Mouse (Mus musculus) hindbrain, embryonic 12.5 days (tissue): ENCODE results near the gene Cd5. TPM values are rescaled to one million over a fixed set of nuclear protein-coding genes. Genes with fewer than 3 reads are reported as not detected.

Experiments
- ATAC-seq: fragments of 200-750 bp; cut with Nextera tagmentation; 2 replicates; pipeline ENCODE4 v1.8.0; 2017; ENCODE audit warnings: moderate TSS enrichment; ENCODE audit not compliant: low FRiP score
- H3K27ac ChIP-seq: fragments of 300-500 bp; sonication (generic); 2 replicates; pipeline ENCODE4 v1.5.1; 2016; ENCODE audit warnings: mild to moderate bottlenecking
- H3K27me3 ChIP-seq: fragments of 300-500 bp; sonication (generic); 2 replicates; pipeline ENCODE4 v1.6.1; 2016; ENCODE audit warnings: mild to moderate bottlenecking
- H3K36me3 ChIP-seq: fragments of 300-500 bp; sonication (generic); 2 replicates; pipeline ENCODE4 v1.6.1; 2016; ENCODE audit warnings: mild to moderate bottlenecking
- H3K4me1 ChIP-seq: fragments of 300-500 bp; sonication (generic); 2 replicates; pipeline ENCODE4 v1.6.1; 2016
- H3K4me2 ChIP-seq: fragments of 300-500 bp; sonication (generic); replicated peaks from 2 replicates; pipeline ENCODE4 v1.6.1; 2016; ENCODE audit warnings: mild to moderate bottlenecking
- H3K4me3 ChIP-seq: fragments of 300-500 bp; sonication (generic); 2 replicates; pipeline ENCODE4 v1.5.1; 2016; ENCODE audit warnings: mild to moderate bottlenecking
- H3K9ac ChIP-seq: fragments of 300-500 bp; sonication (generic); 2 replicates; pipeline ENCODE4 v1.6.1; 2016; ENCODE audit warnings: mild to moderate bottlenecking, moderate library complexity
- H3K9me3 ChIP-seq: fragments of 300-500 bp; sonication (generic); replicated peaks from 2 replicates; pipeline ENCODE4 v1.6.1; 2016; ENCODE audit warnings: mild to moderate bottlenecking
- WGBS: fragments of 180-500 bp; shearing (Covaris S2); methylation state at CpG from one replicate; pipeline ENCODE4 v1.1.7; 2016; 5-methylcytosine and 5-hydroxymethylcytosine counted together
- polyA plus RNA-seq: library from polyadenylated mRNA; unstranded; fragments of >200 nt; fragmentation: Nextera tagmentation; extraction: Ambion mirVana; gene quantifications from 2 replicates; pipeline ENCODE4 v1.2.1, GENCODE M21; 2016

Cd5 gene
- polyA plus RNA-seq, 1 experiment from 2014 or later, result 0.17 TPM

DNA sequence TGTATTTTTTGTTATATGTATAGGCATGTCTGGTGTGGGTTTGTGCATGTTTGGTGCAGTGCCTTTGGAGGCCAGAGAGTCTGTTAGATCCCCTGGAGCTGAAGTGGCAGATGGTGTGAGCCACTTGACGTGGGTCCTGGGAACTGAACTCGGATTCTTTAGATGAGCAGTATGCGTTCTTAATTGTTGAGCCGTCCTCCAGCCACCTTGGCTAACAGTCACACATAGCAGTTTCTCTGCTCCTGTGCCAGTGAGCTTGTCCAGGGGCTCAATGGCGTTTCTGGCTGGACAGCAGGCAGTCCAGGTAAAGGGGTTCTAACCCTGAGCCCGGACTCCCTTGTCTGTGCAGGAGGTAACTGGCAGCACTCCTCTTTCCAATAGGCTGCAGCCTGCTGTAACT, 29.9 kb downstream of the Cd5 start:
- Histone ChIP-seq H3K9me3 (no peaks in the 10 kb centered on the region), H3K36me3 (peaks cover 45% of the 10 kb centered on the region), H3K9ac (peak overlapping the region; percentile 32; the same call in 1 of the 2 replicates), H3K27ac (peak overlapping the region; percentile 86; the same call in 1 of the 2 replicates), H3K4me2 (no peak overlapping the region), H3K4me1 (peaks cover 15% of the 10 kb centered on the region), H3K27me3 (no peaks in the 10 kb centered on the region), H3K4me3 (no peak overlapping the region)
- 65% methylated on average over 6 of the region's 6 CpGs for WGBS
- no peak; the same call in 1 of the 2 replicates for ATAC-seq

DNA sequence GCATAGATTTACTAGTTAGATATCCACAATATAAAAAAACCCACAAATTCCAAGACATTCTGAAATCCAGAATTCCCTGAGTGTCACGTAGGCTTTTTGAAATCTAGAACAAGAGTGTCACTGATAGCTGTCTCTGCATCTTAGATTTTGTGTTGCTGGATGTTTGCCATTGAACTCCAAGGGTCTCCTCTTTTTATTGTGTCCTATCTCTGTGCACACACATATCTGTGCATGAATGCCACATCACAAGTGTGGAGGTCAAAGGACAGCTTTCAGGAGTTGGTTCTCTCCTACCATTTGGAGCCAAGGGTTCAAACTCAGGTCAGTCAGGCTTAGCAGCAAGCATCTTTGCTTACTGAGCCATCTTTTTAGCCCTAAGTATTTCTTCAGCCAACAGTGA, 30.9 kb downstream of the Cd5 start:
- ATAC-seq, result no peak
- WGBS, result 95% methylated on average over 1 of the region's 1 CpGs

DNA sequence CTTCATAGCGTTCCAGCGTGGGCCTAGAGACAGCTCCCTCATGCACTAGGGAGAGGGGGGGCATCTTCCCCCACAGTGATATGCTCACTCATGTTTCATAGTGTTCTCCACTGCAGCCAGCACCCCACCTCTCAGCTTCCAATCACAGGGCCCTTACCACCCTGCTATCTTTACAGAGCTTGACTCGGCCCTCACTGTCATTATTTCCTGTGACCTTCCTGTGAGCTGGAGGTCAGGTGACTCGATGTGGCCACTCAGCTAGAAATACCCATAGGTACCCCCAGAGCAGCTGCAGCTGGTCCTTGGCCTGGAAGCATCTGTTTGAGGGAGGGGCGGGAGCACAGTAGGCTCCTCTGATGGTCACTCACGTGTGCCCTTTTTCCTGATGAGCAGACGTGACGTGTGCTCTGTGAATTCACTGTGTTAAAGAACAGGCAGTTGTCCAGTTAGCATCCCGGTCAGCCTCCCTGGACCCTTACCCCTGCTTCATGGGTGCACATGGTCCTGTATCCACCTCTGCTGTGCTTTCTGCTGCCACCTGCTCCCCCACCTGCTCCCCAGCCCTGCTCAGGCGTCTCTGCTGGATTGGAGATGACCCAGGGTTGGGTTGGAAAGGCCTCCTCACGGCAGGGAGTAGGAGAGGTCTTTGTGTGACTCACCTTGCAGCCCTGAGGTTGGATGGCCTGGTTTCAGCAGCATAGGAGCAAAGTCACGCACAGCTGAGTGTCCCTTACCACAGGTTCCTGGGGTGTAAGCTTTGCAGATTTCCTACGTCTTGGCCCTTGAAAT, 31.5 kb downstream of the Cd5 start:
- no peak for ATAC-seq
- Histone ChIP-seq H3K27ac (no peak overlapping the region), H3K9ac (no peak overlapping the region; the same call in 1 of the 2 replicates), H3K4me1 (peaks cover 15% of the 10 kb centered on the region), H3K4me2 (no peak overlapping the region), H3K9me3 (no peaks in the 10 kb centered on the region), H3K4me3 (no peak overlapping the region), H3K36me3 (peaks cover 29% of the 10 kb centered on the region), H3K27me3 (no peaks in the 10 kb centered on the region)
- 75% methylated on average over 13 of the region's 13 CpGs for WGBS

More for the DNA sequence above, 30.9 kb downstream of the Cd5 start:
- H3K36me3 ChIP-seq, result peaks cover 35% of the 10 kb centered on the region
- no peak overlapping the region for H3K27ac ChIP-seq
- H3K9me3 ChIP-seq, result no peaks in the 10 kb centered on the region
- no peaks in the 10 kb centered on the region for H3K27me3 ChIP-seq
- peaks cover 15% of the 10 kb centered on the region for H3K4me1 ChIP-seq
- no peak overlapping the region for H3K4me3 ChIP-seq
- no peak overlapping the region for H3K4me2 ChIP-seq
- H3K9ac ChIP-seq, result no peak overlapping the region

DNA sequence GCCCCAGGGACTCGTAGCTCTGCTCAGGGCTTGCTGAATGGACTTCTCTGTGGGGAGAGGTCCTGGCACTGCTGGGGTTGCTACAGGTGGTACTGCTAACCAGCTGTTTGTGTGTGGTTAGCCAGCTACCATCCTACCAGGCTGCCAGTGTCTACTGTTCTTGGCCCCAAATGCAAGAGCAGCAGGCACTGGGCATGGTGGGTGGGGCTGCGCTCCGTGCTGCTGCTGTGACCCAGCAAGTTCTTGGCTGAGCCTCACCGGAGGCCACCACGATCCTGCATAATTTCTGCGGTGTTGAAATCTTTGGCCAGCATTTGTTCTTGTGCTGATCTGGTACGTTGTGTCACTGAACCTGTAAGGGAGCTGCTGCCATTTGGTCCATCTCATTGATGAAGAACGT, 35.3 kb downstream of the Cd5 start:
- Histone ChIP-seq H3K36me3 (peaks cover 7% of the 10 kb centered on the region), H3K27ac (no peak overlapping the region), H3K9me3 (no peaks in the 10 kb centered on the region), H3K27me3 (no peaks in the 10 kb centered on the region), H3K4me1 (peaks cover 30% of the 10 kb centered on the region), H3K9ac (no peak overlapping the region), H3K4me3 (no peak overlapping the region), H3K4me2 (no peak overlapping the region)
- 93% methylated on average over 8 of the region's 8 CpGs for WGBS
- ATAC-seq, result no peak

GRCm38 (mm10) chr19:10702125-10702524, 36.7 kb downstream of the Cd5 start:
- H3K9ac ChIP-seq, result no peak overlapping the region
- peaks cover 38% of the 10 kb centered on the region for H3K4me1 ChIP-seq
- no peak overlapping the region for H3K4me2 ChIP-seq
- no peaks in the 10 kb centered on the region for H3K27me3 ChIP-seq
- no peak for ATAC-seq
- H3K9me3 ChIP-seq, result no peaks in the 10 kb centered on the region
- H3K27ac ChIP-seq, result no peak overlapping the region
- no peak overlapping the region for H3K4me3 ChIP-seq
- WGBS, result 88% methylated on average over 8 of the region's 8 CpGs
- H3K36me3 ChIP-seq, result peaks cover 1% of the 10 kb centered on the region

DNA sequence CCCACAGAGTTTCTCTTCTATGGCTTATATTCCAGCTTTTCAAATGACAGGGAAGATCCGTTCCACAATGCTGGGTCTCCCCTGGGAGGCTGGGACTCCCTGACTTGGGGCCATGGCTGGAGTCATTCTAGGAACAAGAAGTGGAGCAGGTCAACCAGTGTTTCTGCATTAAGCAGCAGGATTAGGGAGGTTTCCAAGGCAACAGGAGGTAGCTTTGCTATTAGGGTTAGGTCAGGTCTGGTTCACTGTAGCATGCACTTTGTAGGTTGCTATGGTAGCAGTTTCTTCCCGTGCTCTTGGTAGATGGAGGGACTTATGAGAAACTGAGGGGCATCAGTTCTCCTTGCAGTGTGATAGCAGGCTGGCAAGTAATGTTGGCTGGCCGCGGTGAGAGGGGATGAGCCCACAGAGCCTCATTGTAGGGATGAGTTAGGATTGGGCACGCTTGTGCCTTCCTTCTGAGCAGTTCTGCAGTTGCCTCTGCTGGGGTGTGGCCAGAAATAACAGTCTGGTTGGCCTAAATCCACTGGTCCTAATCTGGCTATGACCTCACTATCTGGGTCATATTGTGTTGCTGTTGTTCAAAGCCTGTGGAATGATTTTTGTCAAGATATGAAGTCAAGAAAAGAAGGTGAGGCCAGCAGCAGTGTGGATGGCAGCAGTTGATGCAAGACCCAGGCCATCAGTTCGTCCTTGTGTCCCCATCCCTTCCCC, 37.6 kb downstream of the Cd5 start:
- no peak for ATAC-seq
- Histone ChIP-seq H3K27me3 (no peaks in the 10 kb centered on the region), H3K27ac (no peak overlapping the region), H3K4me3 (no peak overlapping the region), H3K9ac (no peak overlapping the region), H3K4me2 (no peak overlapping the region), H3K36me3 (no peaks in the 10 kb centered on the region; the same call in 1 of the 2 replicates), H3K9me3 (no peaks in the 10 kb centered on the region), H3K4me1 (peaks cover 42% of the 10 kb centered on the region)
- 56% methylated on average over 6 of the region's 6 CpGs for WGBS

DNA sequence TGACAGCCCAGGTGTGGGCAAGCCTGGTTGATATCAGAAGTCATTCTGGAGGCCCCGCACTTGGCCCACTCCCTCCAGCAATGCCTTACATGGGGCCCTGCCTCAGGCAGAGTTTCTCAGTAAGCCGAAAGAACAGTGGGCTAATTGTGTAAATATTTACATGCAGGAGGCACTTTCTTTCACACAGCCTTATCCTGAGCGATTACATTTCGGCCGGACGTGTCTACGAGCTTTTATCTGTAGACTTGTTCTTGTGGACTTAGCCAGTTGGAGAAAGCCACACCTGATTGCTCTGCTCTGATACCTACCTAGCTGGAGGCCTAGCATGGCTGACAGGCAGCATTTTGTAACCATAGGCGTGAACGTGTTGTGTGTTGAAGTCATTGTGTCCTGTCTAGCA, 39.0 kb downstream of the Cd5 start:
- H3K4me1 ChIP-seq, result peaks cover 53% of the 10 kb centered on the region
- WGBS, result 77% methylated on average over 9 of the region's 9 CpGs
- no peak overlapping the region for H3K4me2 ChIP-seq
- no peaks in the 10 kb centered on the region for H3K27me3 ChIP-seq
- no peak overlapping the region for H3K9ac ChIP-seq
- H3K36me3 ChIP-seq, result no peaks in the 10 kb centered on the region; the same call in 1 of the 2 replicates
- no peak overlapping the region for H3K27ac ChIP-seq
- no peaks in the 10 kb centered on the region for H3K9me3 ChIP-seq
- no peak overlapping the region for H3K4me3 ChIP-seq
- ATAC-seq, result no peak

- no peak for ATAC-seq
- no peak overlapping the region for H3K9ac ChIP-seq
- 69% methylated on average over 9 of the region's 9 CpGs for WGBS
- no peaks in the 10 kb centered on the region for H3K36me3 ChIP-seq
- H3K4me1 ChIP-seq, result peaks cover 53% of the 10 kb centered on the region
- H3K9me3 ChIP-seq, result no peaks in the 10 kb centered on the region
- H3K4me3 ChIP-seq, result no peak overlapping the region
- no peak overlapping the region for H3K27ac ChIP-seq
- no peaks in the 10 kb centered on the region for H3K27me3 ChIP-seq
- no peak overlapping the region for H3K4me2 ChIP-seq
Observed at GRCm38 (mm10) chr19:10698131-10698991, 40.4 kb downstream of the Cd5 start.

- ATAC-seq, result no peak
Observed at GRCm38 (mm10) chr19:10695801-10696200, 43.0 kb downstream of the Cd5 start.

GRCm38 (mm10) chr19:10693926-10694682, 44.7 kb downstream of the Cd5 start:
- Histone ChIP-seq H3K4me1 (peaks cover 51% of the 10 kb centered on the region), H3K9me3 (no peaks in the 10 kb centered on the region), H3K4me3 (no peak overlapping the region), H3K36me3 (no peaks in the 10 kb centered on the region), H3K4me2 (no peak overlapping the region), H3K27me3 (no peaks in the 10 kb centered on the region), H3K27ac (no peak overlapping the region), H3K9ac (no peak overlapping the region)
- no peak for ATAC-seq
- WGBS, result 89% methylated on average over 10 of the region's 10 CpGs

More at GRCm38 (mm10) chr19:10695801-10696200, 43.0 kb downstream of the Cd5 start:
- Histone ChIP-seq H3K4me1 (peaks cover 48% of the 10 kb centered on the region), H3K27me3 (no peaks in the 10 kb centered on the region), H3K4me3 (no peak overlapping the region), H3K9me3 (no peaks in the 10 kb centered on the region), H3K27ac (peak overlapping the region; percentile 49), H3K4me2 (no peak overlapping the region), H3K9ac (peak overlapping the region; percentile 36; the same call in 1 of the 2 replicates), H3K36me3 (no peaks in the 10 kb centered on the region)
- WGBS, result 32% methylated on average over 7 of the region's 7 CpGs

- Histone ChIP-seq H3K27ac (no peak overlapping the region), H3K4me1 (peaks cover 43% of the 10 kb centered on the region), H3K27me3 (no peaks in the 10 kb centered on the region), H3K4me2 (no peak overlapping the region), H3K4me3 (no peak overlapping the region), H3K9ac (no peak overlapping the region), H3K9me3 (no peaks in the 10 kb centered on the region), H3K36me3 (no peaks in the 10 kb centered on the region)
- 93% methylated on average over 4 of the region's 4 CpGs for WGBS
- ATAC-seq, result no peak
Observed at GRCm38 (mm10) chr19:10692361-10692760, 46.4 kb downstream of the Cd5 start.
